Mouse (Mus musculus) embryonic facial prominence, embryonic 10.5 days (tissue): ENCODE data around the gene Mpv17l2. TPM values are rescaled to one million over a fixed set of nuclear protein-coding genes. Genes with fewer than 3 reads are reported as not detected.
A peak's percentile ranks its signal among the peaks of the same experiment; 100 is the strongest.

ENCODE experiments used
- DNase-seq: peaks from one replicate; pipeline ENCODE4 v3.0.0-alpha.2; 2017; ENCODE audit warnings: low spot score
- H3K27ac ChIP-seq: fragments of 300-500 bp; sonication (generic); replicated peaks from 2 replicates; pipeline ENCODE4 v1.5.1; 2016; ENCODE audit warnings: mild to moderate bottlenecking
- H3K27me3 ChIP-seq: fragments of 300-500 bp; sonication (generic); replicated peaks from 2 replicates; pipeline ENCODE4 v1.6.1; 2016; ENCODE audit warnings: low read depth, mild to moderate bottlenecking; ENCODE audit not compliant: poor library complexity, severe bottlenecking
- H3K36me3 ChIP-seq: fragments of 300-500 bp; sonication (generic); replicated peaks from 2 replicates; pipeline ENCODE4 v1.6.1; 2016; ENCODE audit warnings: mild to moderate bottlenecking, moderate library complexity
- H3K4me1 ChIP-seq: fragments of 300-500 bp; sonication (generic); 2 replicates; pipeline ENCODE4 v1.6.1; 2016
- H3K4me3 ChIP-seq: fragments of 300-500 bp; sonication (generic); 2 replicates; pipeline ENCODE4 v1.5.1; 2016; ENCODE audit warnings: mild to moderate bottlenecking, moderate library complexity
- H3K9me3 ChIP-seq: fragments of 300-500 bp; sonication (generic); 2 replicates; pipeline ENCODE4 v1.6.1; 2016; ENCODE audit warnings: mild to moderate bottlenecking
- WGBS: fragments of 180-500 bp; shearing (Covaris S2); methylation state at CpG from one replicate; pipeline ENCODE4 v1.1.7; 2016; 5-methylcytosine and 5-hydroxymethylcytosine counted together
- microRNA-seq: library from miRNA; unstranded; fragments of <30 nt; microRNA quantifications from one replicate; pipeline ENCODE4, GENCODE M21; 2017
- polyA plus RNA-seq: library from polyadenylated mRNA; unstranded; fragments of >200 nt; fragmentation: Nextera tagmentation; extraction: Ambion mirVana; gene quantifications from 2 replicates; pipeline ENCODE4 v1.2.1, GENCODE M21; 2016

Gene Mpv17l2
- polyA plus RNA-seq, 1 experiment from 2014 or later, result 34.5 TPM

- WGBS, result 86% methylated on average over 40 of the region's 40 CpGs
- DNase-seq, result no peak
- peaks cover 20% of the 10 kb centered on the region for H3K27me3 ChIP-seq
- H3K4me1 ChIP-seq, result peaks cover 10% of the 10 kb centered on the region
- no peaks in the 10 kb centered on the region for H3K9me3 ChIP-seq
- no peak overlapping the region for H3K4me3 ChIP-seq
- H3K27ac ChIP-seq, result no peak overlapping the region
- H3K36me3 ChIP-seq, result no peaks in the 10 kb centered on the region
Observed at GRCm38 (mm10) chr8:70716521-70717400, 44.0 kb downstream of the Mpv17l2 start.

DNA sequence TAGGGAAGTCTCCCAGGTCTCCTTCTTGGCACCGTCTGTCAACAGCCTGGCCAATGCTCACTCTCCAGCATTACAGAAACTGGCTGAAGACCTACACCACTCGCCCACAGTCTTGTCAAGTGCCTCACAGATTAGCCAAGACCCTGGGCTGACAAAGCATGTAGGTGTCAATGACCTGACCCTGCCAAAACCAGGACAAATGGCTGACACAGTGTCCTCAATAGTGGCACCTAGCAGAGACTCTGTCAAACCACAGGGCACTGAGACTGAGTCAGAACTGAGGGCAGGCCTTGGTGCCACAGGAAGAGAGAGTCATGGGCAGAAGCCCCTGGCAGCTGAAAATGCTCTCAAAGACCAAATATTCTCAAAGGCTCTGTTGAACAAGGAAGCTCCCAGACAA lies 45.7 kb downstream of the Mpv17l2 start:
- Histone ChIP-seq H3K36me3 (no peaks in the 10 kb centered on the region), H3K27me3 (peaks cover 16% of the 10 kb centered on the region), H3K9me3 (no peaks in the 10 kb centered on the region), H3K4me3 (no peak overlapping the region), H3K27ac (no peak overlapping the region), H3K4me1 (peaks cover 10% of the 10 kb centered on the region)
- DNase-seq, result no peak
- 68% methylated on average over 2 of the region's 2 CpGs for WGBS

DNA sequence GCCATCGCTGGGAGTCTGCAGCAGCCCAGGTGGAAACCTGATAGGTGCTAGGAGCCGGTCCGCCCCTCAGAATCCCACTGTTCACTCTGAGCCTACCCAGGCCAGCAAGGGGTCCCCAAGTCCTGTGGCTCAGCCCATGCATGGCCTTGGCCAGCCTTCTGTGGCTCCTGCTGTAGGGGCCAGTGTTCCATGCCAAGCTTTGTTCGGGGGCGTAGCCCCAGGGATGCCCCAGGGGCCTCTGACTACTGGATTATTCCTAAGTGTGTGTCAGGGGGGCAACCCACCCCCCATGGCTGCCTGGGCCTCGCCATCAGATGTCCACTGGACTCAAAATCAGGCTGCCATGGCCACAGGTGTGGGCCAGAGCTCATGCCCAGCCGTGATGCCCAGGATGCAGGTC lies 46.8 kb downstream of the Mpv17l2 start:
- WGBS, result 80% methylated on average over 7 of the region's 7 CpGs
- peaks cover 10% of the 10 kb centered on the region for H3K4me1 ChIP-seq
- H3K27me3 ChIP-seq, result 0 out of 2 replicates have a peak, but pooled peaks cover 7% of the 10 kb centered on the region
- H3K9me3 ChIP-seq, result no peaks in the 10 kb centered on the region
- H3K4me3 ChIP-seq, result no peak overlapping the region
- H3K27ac ChIP-seq, result no peak overlapping the region
- no peaks in the 10 kb centered on the region for H3K36me3 ChIP-seq
- DNase-seq, result no peak

DNA sequence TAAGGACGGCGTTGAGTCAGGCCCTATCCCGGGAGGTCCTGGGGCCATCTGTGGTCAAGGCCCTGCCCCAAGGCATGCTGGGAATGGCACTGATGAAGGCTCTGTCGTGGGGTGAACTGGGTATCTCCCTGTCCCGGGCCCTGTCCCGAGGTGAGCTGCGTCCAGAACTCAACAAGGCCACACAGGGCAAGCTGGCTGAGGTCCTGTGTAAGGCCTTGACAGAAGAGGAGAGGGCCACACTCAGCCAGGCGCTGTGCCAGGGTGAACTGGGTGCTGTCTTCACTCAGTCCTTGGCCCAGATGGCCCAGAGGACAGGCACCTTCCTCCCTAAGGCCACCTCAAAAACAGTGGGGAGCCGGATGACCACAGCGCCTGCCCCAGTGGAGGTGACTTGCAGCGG lies 49.7 kb downstream of the Mpv17l2 start:
- no peak overlapping the region for H3K27ac ChIP-seq
- no peak overlapping the region for H3K4me3 ChIP-seq
- H3K9me3 ChIP-seq, result no peaks in the 10 kb centered on the region
- H3K36me3 ChIP-seq, result no peaks in the 10 kb centered on the region
- H3K27me3 ChIP-seq, result no peaks in the 10 kb centered on the region
- peaks cover 6% of the 10 kb centered on the region for H3K4me1 ChIP-seq
- DNase-seq, result no peak
- 86% methylated on average over 11 of the region's 11 CpGs for WGBS

GRCm38 (mm10) chr8:70710296-70710695 lies 50.5 kb downstream of the Mpv17l2 start:
- Histone ChIP-seq H3K36me3 (no peaks in the 10 kb centered on the region), H3K4me3 (no peak overlapping the region), H3K9me3 (no peaks in the 10 kb centered on the region), H3K27ac (0 out of 2 replicates have a peak overlapping the region, but pooled peaks have one; percentile 4), H3K4me1 (peaks cover 6% of the 10 kb centered on the region), H3K27me3 (no peaks in the 10 kb centered on the region)
- DNase-seq, result no peak
- 94% methylated on average over 1 of the region's 1 CpGs for WGBS

- Histone ChIP-seq H3K9me3 (no peaks in the 10 kb centered on the region), H3K27me3 (no peaks in the 10 kb centered on the region), H3K36me3 (no peaks in the 10 kb centered on the region), H3K4me3 (no peak overlapping the region), H3K27ac (no peak overlapping the region), H3K4me1 (peaks cover 6% of the 10 kb centered on the region)
- 93% methylated on average over 9 of the region's 9 CpGs for WGBS
- DNase-seq, result no peak
Observed at GRCm38 (mm10) chr8:70709794-70710193, 51.0 kb downstream of the Mpv17l2 start.

Small RNAs within 50 kb of the gene (microRNA-seq; reads per million reads assigned to microRNA genes)
- not detected for gene Mir7240

Other genes with a start within 250 kb of the Mpv17l2 start
- 278 and 285 TPM in 2 replicates for gene Fkbp8, start 233.2 kb downstream of the Mpv17l2 start, polyA plus RNA-seq
- 49.7 and 51.0 TPM in 2 replicates for gene Kxd1, start 233.0 kb downstream of the Mpv17l2 start, polyA plus RNA-seq
- gene Ell, start 221.5 kb downstream of the Mpv17l2 start, polyA plus RNA-seq, result 20.8 and 21.1 TPM in 2 replicates
- gene Isyna1, start 166.6 kb downstream of the Mpv17l2 start, polyA plus RNA-seq, result 184 and 187 TPM in 2 replicates
- 105 and 109 TPM in 2 replicates for gene Ssbp4, start 152.1 kb downstream of the Mpv17l2 start, polyA plus RNA-seq
- gene Lrrc25, start 144.8 kb downstream of the Mpv17l2 start, polyA plus RNA-seq, result 0.77 and 0.79 TPM in 2 replicates
- gene Gdf15, start 128.5 kb downstream of the Mpv17l2 start, polyA plus RNA-seq, result 0.14 TPM in 1 of 2 replicates, not detected in the other
- 51.8 and 52.7 TPM in 2 replicates for gene Pgpep1, start 100.6 kb downstream of the Mpv17l2 start, polyA plus RNA-seq
- 347 and 351 TPM in 2 replicates for gene Lsm4, start 87.7 kb downstream of the Mpv17l2 start, polyA plus RNA-seq
- 58.7 and 61.7 TPM in 2 replicates for gene Jund, start 62.0 kb downstream of the Mpv17l2 start, polyA plus RNA-seq
- 0.05 TPM in 1 of 2 replicates, not detected in the other for gene Iqcn, start 57.5 kb downstream of the Mpv17l2 start, polyA plus RNA-seq
- not detected in 2 replicates for gene Gm3336, start 42.4 kb downstream of the Mpv17l2 start, polyA plus RNA-seq
- 0.20 and 0.69 TPM in 2 replicates for gene Pde4c, start 37.2 kb downstream of the Mpv17l2 start, polyA plus RNA-seq
- 13.6 and 16.2 TPM in 2 replicates for gene Rab3a, start 6.3 kb downstream of the Mpv17l2 start, polyA plus RNA-seq
- gene Pik3r2, start 15.8 kb upstream of the Mpv17l2 start, polyA plus RNA-seq, result 79.2 and 79.8 TPM in 2 replicates
- gene Mast3, start 44.1 kb upstream of the Mpv17l2 start, polyA plus RNA-seq, result 12.4 and 13.9 TPM in 2 replicates
- not detected in 2 replicates for gene Il12rb1, start 47.5 kb upstream of the Mpv17l2 start, polyA plus RNA-seq
- 5.1 and 5.8 TPM in 2 replicates for gene Arrdc2, start 78.8 kb upstream of the Mpv17l2 start, polyA plus RNA-seq
- 4.7 and 5.1 TPM in 2 replicates for gene Kcnn1, start 102.3 kb upstream of the Mpv17l2 start, polyA plus RNA-seq
- 173 and 179 TPM in 2 replicates for gene Ccdc124, start 113.0 kb upstream of the Mpv17l2 start, polyA plus RNA-seq
- 0.30 and 0.40 TPM in 2 replicates for gene Slc5a5, start 131.8 kb upstream of the Mpv17l2 start, polyA plus RNA-seq
- gene Rpl18a, start 136.5 kb upstream of the Mpv17l2 start, polyA plus RNA-seq, result 3,888 and 3,901 TPM in 2 replicates
- gene Map1s, start 145.0 kb upstream of the Mpv17l2 start, polyA plus RNA-seq, result 67.8 and 72.3 TPM in 2 replicates